Mouse (Mus musculus): Measurements from ENCODE around the gene Mtg1.
A peak's percentile ranks its signal among the peaks of the same experiment; 100 is the strongest.
"Not testable (repeated sequence)": the region's sequence is repeated elsewhere in the genome, so short reads cannot be mapped to it uniquely, and the experiment has no call there.

The Mtg1 gene

DNA sequence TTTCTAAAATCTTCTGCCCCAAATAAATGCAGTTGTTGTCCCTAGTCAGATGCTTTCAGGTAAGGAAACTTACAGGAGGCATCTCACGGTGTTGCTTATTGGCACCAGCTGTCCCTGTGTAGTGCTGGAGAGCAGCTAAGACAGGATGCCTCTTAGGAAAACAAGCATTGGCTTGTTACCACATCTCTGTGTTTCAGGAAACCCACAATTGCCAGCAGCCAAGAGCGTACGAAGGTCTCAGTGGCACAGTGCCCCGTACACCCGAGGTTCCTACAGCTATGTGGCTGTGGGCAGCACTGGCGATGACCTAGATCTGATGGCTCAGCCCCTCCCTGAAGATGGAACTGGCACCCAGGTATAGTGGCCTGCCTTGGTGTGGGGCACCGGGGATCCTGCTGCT is 5.2 kb upstream of the Mtg1 start:
- not testable (repeated sequence) for DNase-seq

DNA sequence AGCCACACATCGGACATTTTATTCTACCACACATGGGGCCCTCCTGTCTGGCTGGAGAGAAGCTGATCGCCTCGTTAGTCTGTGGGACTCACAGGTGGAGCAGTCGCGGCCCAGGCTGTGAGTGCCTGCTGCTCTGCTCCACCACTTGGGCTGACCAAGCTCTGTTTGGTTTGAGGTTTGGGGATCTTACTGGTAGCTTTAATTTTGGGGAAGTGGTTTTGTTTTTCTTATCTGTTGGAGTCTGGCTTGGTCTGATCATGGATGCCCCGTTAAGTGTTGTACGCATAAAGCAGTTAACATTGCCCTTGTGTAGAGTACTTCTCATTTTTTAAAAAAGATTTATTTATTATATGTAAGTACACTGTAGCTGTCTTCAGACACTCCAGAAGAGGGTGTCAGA is 3.3 kb upstream of the Mtg1 start:
- not testable (repeated sequence) for DNase-seq

DNA sequence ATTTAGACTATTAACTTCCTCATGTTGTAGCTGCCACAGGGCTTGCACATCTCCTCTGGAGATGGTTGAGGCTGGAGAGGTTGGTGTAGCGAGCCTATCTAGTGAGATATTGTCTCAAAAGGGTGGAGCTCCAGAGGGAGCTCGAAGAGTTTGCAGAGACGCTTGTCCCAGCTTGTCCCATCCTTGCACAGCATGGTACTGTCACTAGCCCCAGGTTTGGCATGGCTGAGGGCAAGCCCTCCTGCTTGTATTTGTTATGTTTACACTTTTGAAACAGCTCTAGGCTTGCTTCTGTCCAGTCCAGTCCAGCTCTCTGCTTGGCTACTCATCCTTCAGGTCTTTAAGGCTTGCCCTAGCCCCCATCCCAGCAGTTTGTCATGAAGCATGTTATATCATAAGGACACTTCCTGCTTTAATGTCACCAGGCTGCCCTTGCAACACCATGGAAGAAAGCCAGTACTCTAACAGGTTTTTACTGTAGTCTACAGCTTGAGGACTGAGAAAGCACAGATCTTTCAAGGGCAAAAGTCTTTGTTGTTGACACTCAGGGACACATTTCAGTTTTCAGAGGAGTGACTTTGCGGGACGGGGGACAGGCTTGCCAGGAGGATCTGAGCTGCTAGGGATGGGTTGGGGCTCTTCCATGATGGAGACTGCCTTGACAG is 2.1 kb upstream of the Mtg1 start:
- no peak for DNase-seq

DNA sequence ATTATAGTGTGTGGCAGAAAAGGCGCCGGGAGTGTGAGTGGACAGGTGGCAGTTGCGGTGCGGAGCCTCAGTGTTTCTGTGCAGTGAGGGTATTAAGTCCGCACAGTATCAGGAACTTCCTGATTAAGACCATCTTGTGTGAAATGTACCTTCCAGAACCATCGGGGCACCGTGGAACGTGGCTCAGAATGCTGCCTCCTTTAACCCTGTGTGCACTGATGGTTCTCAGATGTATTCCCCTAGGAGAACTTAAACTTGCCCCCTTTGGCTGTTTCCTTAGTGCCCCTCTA is 602 bp downstream of the Mtg1 start:
- no peak for DNase-seq

DNA sequence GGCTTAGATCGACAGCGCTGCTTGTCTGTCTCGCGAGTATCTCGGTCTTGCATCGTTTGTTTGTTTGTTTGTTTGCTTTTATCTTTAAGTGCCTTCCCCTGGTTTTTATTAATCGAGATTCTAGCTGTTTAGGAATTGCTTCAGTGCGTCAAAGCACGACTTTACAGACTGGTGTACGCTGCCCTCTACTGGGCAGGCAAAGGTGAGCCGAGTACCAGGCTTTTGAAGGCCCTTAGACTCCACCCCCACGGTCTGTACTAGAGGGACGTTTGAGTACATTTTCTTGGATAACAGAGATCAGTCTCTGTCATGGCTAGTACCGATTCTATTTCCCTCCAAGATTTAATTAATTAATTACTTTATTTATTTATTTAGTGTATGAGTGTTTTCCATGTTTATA is 4.0 kb downstream of the Mtg1 start:
- peak; percentile 70 for DNase-seq

DNA sequence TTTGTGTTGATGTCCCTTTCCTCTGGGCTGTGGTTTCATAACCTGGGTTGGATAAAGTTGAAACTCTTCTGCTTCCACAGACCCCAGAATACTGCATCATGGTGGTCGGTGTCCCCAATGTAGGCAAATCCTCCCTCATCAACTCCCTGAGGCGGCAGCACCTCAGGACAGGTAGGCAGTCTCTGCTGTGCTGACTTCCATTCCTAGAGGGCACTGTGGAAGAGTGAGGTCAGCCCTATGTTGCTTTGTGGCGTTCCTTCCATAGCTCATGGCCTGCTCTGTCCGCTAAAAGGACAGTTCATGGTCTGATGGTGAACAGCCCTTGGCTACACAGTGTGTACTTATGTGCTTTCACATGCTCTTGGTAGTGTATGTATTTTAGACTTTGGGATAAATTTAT is 7.2 kb downstream of the Mtg1 start:
- DNase-seq, result no peak

DNA sequence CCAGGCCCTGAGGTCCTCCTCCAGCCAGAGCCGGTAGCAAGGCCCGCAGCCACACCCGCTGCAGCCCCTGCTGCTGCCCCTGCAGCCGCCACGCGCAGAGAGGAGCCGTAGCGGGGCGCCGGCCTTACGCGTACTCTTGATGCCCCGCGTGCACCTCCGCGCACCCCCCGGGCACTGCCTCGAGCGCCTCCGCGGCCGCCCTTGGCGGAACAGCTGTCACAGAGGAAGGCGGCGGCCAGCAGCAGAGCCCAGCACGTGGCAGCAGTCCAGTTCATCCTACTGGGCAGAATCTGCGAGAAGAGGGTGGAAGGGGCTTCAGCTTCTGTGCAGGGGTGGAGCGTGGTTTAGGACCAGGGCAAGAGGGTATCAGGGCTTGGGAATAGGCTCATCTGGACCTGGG is 16.0 kb downstream of the Mtg1 start:
- no peak for DNase-seq

DNA sequence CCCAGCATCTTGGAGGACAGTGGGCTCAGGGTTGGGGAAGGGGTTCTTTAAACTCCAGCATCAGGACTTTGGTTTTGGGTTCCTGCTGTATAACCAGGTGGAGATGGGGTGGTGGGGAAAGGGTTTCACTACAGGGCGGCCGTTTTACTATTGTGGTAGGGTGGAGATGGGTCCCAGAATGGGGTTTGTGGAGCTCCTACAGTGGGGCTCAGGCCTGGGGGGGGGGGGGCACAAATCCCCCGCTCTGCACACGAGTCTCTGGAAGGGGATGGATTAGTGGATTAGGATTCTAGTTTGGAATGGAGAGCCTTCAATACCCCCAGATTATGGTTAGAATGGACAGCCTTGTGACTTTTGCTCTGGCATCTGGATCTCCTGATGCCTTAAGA is 16.5 kb downstream of the Mtg1 start:
- DNase-seq, result no peak

DNA sequence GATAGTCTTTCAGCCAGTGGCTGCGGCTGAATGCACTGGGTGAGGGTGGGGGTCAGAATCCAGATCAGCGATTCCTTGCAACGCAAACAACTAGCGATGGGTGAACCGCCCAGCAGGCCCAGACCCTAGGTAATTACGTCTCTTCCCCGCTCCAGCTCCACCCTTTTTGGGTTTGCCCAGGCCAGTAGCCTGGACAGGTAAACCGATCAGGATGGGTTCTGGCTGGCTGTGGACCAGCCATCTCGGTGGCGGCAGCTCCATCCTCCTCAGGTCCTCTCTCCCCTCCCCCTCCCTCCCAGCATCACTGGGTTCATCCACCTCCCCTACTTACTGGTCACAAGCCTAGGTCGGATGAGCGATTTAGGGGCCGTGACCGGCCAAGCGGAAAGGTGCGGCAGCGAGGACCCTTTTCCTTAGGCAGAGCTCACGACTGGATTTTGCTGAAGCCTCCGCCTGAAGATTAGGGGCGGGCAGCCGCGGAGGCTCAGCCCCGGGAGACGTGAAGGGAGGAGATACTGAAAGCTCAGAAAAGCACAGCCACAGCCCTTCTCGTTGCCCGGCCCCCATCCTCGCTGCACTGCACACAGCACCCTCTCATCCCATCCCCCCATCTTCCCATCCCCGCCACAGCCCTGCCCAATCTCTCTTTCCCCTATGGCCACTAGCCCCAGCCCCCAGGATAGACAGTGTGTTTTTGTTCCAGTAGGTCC is 17.0 kb downstream of the Mtg1 start, which contains the start of gene Sprn:
TSS of gene Sprn (minus strand) at position 660 of the 710 bp plus-strand sequence.
- DNase-seq, result no peak

DNA sequence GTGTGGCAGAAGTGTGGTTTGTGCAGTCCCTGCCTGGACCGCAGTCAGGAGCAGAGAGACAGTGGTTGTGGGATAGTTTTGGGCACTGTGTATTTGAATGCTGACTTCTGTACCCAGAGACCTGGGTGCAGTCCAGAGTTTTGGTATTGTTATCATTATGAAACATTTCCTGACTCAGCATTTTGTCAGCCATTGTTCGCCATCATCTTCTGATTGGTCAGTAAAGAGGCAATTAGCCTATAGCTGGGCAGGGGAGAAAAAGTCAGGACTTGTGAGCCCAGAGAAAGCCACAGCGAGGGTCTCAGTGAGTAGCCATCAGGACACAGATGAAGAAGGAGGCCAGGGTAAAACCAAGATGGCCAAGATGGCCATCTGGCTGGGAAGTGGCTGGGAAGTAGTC is 23.0 kb downstream of the Mtg1 start:
- no peak for DNase-seq

DNA sequence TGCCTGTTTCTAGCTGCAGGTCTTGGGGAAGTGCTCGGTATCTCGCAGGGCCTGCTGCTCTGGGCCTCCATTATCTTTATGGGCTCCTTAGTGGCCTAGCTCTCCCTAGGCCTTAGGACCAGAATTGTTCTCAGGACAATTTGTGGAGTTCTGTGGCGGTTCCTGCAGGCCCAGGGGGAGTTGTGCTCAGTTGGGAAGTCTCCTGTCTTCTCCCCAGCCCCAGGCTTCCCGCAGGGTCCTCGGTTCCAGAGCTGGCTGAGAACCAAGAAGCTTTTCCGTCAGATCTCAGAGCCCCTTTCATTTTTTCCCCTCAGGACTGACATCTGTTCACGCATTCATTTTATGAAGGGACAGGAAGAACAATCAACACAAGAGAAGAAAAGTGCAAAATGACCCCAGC is 27.3 kb downstream of the Mtg1 start, which contains the start of gene Olfr522:
TSS of gene Olfr522 (minus strand) at position 101 of the 400 bp plus-strand sequence.
- no peak for DNase-seq

DNA sequence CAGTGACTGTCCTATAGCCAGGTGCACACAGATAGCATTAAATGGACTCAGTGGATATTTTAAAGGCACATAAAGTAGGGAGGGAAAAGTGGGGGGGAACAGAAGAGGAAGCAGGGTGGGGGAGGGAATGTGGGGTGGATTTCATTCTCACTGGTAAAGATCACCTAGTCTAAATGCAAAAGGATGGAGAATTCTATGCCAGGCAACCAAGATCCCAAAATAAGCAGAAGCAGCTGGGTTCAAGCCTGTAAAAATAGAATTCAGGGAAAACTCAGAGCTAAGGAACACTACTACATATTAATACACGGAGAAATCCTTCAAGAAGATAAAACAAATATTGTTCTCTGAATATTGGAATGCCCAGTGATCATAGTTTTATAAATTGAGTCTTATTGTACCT is 30.6 kb downstream of the Mtg1 start:
- no peak for DNase-seq

DNA sequence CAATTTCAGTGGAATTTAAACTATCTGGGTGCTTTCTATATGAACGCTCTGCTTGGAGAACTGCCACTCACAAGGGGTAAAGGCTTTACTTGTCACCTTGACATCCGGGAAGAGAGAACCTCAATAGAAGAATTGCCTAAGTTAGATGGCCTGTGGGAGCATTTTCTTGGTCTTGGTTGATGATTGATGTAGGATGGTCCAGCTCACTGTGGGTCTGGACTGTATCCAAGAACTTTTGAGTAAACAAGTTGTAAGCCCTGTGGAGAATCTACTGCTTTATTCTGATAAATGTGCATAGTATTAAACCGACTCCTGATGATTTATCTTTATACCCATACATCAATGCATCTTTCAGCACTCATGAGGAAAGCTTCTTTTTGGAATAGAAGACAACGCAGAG is 32.0 kb downstream of the Mtg1 start:
- DNase-seq, result no peak

DNA sequence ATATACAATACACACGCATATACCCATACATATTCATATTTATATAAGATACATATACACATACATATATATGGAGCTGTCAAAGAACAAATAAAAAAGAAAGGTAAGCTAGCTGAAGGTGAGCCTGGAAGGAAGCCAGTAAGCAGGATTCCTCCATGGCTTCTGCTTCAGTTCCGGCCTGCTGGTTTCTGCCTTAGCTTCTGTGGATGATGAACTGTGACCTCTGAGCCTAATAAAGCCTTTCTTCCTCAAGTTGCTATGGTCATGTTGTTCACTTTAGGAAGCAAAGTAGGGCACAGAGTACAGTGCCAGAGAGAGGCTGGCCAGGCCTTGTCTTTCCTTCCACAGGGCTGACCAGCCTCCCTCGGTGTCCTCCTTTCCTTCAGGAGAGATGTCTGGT is 33.5 kb downstream of the Mtg1 start:
- DNase-seq, result no peak

DNA sequence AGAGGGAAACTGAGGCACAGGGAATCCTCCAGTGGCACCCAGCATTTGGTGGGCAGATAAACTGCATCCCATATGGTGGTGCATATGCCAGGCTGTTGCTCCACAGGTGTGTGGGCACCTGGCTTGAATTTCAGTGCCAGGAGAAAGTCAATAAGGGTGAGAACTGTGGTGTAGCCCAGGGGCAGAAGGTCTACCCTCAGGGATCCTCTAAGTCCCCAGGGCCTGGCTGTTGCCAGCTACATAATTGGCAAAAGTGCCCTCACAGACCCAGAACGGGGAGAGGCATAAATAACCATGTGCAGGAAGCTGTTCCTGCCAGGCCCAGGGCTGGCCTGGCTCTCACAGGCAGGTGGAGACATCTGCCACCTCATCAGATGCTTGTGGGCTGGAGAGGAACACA is 35.6 kb downstream of the Mtg1 start, which contains the start of gene Olfr523:
TSS of gene Olfr523 (plus strand) at position 282 of the 400 bp plus-strand sequence.
- DNase-seq, result no peak

DNA sequence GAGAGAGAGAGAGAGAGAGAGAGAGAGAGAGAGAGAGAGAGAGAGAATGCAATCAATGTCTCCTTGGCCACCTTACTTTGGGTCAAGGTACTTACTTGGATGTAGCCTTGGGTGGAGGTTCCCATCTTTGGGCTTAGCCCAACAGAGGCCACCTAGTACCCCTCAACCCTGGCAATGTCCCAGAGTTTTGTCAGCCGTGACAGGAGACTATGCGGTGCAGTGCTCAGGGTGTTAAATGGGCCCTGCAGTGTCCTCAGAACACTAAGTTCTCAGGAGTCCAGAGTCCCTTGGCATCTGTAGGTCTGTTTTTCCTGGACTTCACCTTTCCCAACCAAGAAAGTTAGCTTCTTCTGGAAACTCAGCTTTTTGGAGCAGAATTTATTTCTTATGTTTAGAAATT is 41.8 kb downstream of the Mtg1 start:
- no peak for DNase-seq

DNA sequence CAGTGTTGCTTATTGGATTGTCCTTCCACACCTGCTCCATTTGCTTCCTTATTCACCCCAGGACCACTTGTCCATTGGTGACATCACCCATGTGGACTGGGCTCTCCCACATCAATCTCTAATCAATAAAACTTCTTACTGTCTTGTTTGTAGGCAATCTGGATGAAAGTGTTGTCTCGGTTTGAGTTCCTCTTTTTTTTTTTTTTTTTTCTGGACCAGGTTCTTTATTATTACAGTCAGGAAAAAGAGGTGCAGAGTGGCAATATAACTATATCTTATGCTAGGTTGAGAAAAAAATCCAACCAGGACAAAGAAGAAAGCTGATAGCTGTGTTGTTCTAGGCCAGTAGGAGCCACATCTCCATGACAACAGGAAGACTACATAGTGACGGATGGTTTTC is 43.3 kb downstream of the Mtg1 start:
- DNase-seq, result no peak

DNA sequence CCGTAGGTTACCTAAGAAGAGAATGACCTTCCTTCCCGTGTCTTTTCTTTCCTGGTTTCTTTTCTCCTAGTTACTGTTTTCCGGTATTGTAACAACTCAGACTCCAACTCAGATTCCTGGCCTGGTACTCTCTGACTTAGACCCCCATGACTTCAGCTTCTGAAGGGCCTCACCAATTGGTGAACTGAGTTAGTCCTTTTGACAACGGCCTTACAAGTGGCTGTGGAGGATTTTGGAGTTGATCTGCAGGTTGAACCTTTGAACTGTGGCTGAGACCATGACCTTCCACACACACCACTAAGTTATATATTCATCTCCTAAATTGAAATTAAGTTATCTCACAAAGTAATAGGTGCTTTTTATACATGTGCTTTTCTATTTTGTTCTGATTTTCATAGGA is 46.8 kb downstream of the Mtg1 start:
- no peak for DNase-seq

DNA sequence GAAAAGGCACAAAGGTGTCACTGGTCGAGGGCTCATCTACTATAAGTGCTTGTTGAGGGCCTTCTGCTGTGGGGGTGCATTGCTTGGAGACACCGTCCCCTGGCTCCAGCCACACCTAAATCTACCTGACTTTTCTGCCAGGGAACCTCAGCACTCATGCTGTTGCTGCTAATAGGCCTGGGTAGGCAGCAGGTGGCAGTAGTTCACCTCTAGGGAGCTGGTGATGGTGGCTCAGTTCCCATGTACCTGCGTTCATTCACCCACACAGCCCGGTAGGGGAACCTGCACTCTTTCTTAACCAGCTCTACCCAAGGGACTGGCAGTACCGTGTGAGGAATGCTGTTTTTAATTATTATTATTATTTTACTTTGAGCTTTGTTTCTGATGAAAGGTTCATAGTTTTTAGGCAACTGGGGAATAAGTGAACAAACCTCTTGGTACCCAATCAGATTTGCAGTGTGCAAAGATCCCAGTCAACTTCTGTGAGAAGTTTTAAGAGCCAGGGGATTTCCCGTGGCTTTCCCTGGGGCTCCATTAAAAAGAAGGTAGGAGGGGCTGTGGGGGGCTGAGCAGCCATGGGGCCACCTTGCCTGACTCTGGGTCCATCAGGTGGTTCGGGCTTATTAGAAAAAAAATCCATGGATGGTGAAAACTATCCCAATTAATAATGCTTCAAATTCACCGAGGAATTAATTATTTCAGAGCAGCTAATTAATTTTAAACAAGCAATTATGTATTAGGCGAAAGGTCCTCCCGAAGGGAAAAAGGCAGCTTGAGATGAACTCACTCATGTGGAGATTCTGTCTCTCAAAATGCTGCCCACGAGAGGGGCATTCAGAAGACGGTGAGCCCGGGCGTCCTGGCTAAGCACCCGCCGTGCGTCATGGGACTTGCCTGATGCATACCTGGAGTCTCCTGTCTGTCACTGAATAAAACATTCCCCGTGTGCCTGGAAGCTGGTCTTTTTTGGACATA is 49.6 kb downstream of the Mtg1 start:
- peak; percentile 56 for DNase-seq

DNA sequence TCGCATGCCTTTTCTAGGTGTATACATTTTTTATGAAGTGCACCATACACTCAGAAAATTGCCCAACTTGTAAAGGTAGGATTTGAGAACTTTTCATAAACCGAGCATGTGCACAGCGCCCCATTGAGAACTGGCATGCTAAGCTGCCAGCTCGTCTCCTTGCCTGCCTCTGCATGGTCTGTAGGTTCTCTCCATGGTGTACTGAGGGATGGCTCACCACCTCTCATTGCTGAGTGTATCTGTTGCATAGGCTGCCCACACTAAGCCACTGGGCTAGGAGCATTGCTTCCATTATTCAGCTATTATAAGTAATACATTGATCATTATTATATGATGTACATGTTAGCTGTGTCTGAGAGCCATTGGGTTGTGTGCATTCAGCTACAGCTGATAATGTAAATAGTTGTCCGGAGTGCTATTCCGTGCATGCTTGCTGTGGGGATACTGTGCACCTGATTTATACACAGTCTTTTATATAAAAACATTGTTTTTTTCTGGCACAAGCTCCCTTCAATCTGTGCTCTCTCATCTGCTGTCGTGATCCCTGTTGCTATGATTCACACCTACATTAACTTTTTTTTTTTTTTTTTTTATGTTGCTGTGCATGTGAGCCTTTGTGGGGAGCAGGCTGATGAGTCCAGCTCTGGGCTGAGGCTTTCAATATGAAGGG is 50.5 kb downstream of the Mtg1 start:
- DNase-seq, result no peak

DNA sequence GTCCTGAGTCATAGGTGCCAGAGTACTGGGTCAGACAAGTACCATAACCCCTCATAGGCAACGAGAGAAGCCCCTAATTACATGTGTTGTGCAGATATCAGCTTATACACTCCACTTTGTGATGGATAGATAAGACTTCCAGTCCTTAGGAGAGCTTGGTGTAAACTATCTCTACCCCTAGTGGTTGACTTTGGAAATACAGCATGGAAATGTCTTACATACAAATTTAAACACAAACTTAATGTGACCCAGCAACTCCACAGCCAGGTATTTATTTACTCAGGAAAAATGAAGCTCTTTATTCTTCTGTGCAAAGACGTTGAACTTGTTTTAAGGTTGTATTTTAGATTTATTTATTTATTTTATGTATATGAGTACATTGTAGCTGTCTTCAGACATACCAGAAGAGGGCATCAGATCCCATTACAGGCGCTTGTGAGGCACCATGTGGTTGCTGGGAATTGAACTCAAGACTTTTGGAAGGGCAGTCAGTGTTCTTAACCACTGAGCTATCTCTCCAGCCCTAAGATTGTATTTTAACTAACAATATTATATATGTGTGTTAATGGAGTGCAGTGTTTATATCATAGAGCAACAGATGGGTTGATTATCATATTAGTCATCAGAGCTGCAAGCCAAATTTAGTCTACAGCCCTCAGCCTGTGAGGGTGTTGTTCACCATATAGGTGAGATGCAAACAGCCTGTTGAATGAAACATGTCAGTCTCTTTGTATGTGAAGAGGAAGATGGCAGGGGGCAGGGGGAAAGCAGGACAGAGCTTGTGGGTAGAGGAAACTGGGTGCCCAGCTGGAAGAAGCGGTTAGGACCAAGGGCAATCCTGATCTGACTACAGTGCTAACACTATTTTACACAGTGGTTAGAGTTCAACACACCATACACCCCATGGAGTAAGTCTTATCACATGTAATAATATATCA is 51.3 kb downstream of the Mtg1 start:
- no peak for DNase-seq

DNA sequence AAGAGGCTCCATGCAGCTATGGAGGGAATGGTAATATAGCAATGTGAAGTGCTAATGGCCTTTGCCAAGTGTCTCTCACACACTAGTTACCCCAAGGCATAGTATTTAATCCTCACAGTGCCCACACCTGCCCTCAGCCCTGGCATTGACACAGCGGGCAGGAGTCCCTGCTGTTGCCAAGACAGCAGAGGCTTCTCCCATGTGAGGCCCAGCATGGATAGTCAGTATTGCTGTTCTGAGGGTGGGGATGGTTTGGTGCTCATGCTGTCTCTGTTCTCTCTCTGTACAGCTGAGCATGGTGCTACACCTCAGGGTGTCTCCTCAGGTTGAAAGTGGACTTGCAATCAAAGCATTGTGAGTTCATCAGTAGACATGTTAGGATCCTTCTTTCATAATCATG is 53.1 kb downstream of the Mtg1 start:
- DNase-seq, result no peak

All from thymus, postnatal 25 days (tissue).